Mouse (Mus musculus): ENCODE results near the gene Ghrhr. TPM values are rescaled to one million over a fixed set of nuclear protein-coding genes. Genes with fewer than 3 reads are reported as not detected.
A peak's percentile ranks its signal among the peaks of the same experiment; 100 is the strongest.

Gene Ghrhr
- polyA plus RNA-seq, 1 experiment from 2014 or later: not detected

- no peak overlapping the region for H3K4me3 ChIP-seq (replicated peaks; ENCODE audit: low read depth, low read length)
- no peaks in the 10 kb centered on the region for H3K27me3 ChIP-seq (ENCODE audit: control insufficient read depth, insufficient read depth, low read length)
- 87% methylated on average over 4 of the region's 4 CpGs for WGBS
- H3K27ac ChIP-seq (replicated peaks; ENCODE audit: low read depth, low read length): no peak overlapping the region
- ATAC-seq (ENCODE audit: low FRiP score, low TSS enrichment): no peak
- no peak overlapping the region for H3K4me2 ChIP-seq (ENCODE audit: low read length)
- H3K9ac ChIP-seq (replicated peaks; ENCODE audit: low read length): no peak overlapping the region
- H3K36me3 ChIP-seq (ENCODE audit: control insufficient read depth, insufficient read depth, low read length): no peaks in the 10 kb centered on the region
- H3K9me3 ChIP-seq (ENCODE audit: control insufficient read depth, low read length): no peaks in the 10 kb centered on the region
- H3K4me1 ChIP-seq (ENCODE audit: control insufficient read depth, insufficient read depth, low read length): no peaks in the 10 kb centered on the region
- DNase-seq: no peak
Measured at GRCm38 (mm10) chr6:55381966-55382365, 5.9 kb downstream of the Ghrhr start.

GRCm38 (mm10) chr6:55383897-55384296 is 7.8 kb downstream of the Ghrhr start:
- Histone ChIP-seq H3K4me2 (ENCODE audit: low read length) (no peak overlapping the region), H3K9ac (replicated peaks; ENCODE audit: low read length) (no peak overlapping the region), H3K4me3 (replicated peaks; ENCODE audit: low read depth, low read length) (no peak overlapping the region), H3K27ac (replicated peaks; ENCODE audit: low read depth, low read length) (no peak overlapping the region), H3K27me3 (ENCODE audit: control insufficient read depth, insufficient read depth, low read length) (no peaks in the 10 kb centered on the region), H3K9me3 (ENCODE audit: control insufficient read depth, low read length) (no peaks in the 10 kb centered on the region), H3K4me1 (ENCODE audit: control insufficient read depth, insufficient read depth, low read length) (peaks cover 11% of the 10 kb centered on the region; the same call in 1 of the 2 replicates), H3K36me3 (ENCODE audit: control insufficient read depth, insufficient read depth, low read length) (no peaks in the 10 kb centered on the region)
- DNase-seq (peak; percentile 51), ATAC-seq (ENCODE audit: low FRiP score, low TSS enrichment) (no peak)
- 28% methylated on average over 1 of the region's 1 CpGs for WGBS

GRCm38 (mm10) chr6:55384356-55384951 is 8.4 kb downstream of the Ghrhr start:
- Histone ChIP-seq H3K4me1 (ENCODE audit: control insufficient read depth, insufficient read depth, low read length) (peaks cover 12% of the 10 kb centered on the region; the same call in 1 of the 2 replicates), H3K9ac (replicated peaks; ENCODE audit: low read length) (no peak overlapping the region), H3K4me2 (ENCODE audit: low read length) (no peak overlapping the region), H3K9me3 (ENCODE audit: control insufficient read depth, low read length) (no peaks in the 10 kb centered on the region), H3K27me3 (ENCODE audit: control insufficient read depth, insufficient read depth, low read length) (no peaks in the 10 kb centered on the region), H3K4me3 (replicated peaks; ENCODE audit: low read depth, low read length) (no peak overlapping the region), H3K27ac (replicated peaks; ENCODE audit: low read depth, low read length) (no peak overlapping the region), H3K36me3 (ENCODE audit: control insufficient read depth, insufficient read depth, low read length) (no peaks in the 10 kb centered on the region)
- WGBS: 81% methylated on average over 5 of the region's 5 CpGs
- DNase-seq: no peak
- no peak for ATAC-seq (ENCODE audit: low FRiP score, low TSS enrichment)

GRCm38 (mm10) chr6:55388546-55389169 is 12.6 kb downstream of the Ghrhr start:
- peaks cover 12% of the 10 kb centered on the region; the same call in 1 of the 2 replicates for H3K4me1 ChIP-seq (ENCODE audit: control insufficient read depth, insufficient read depth, low read length)
- no peaks in the 10 kb centered on the region for H3K27me3 ChIP-seq (ENCODE audit: control insufficient read depth, insufficient read depth, low read length)
- H3K9me3 ChIP-seq (ENCODE audit: control insufficient read depth, low read length): no peaks in the 10 kb centered on the region
- no peak overlapping the region for H3K4me2 ChIP-seq (ENCODE audit: low read length)
- DNase-seq: peak; percentile 51
- H3K27ac ChIP-seq (replicated peaks; ENCODE audit: low read depth, low read length): peak overlapping the region; percentile 58; the same call in 1 of the 2 replicates
- ATAC-seq (ENCODE audit: low FRiP score, low TSS enrichment): peak; percentile 35; the same call in 1 of the 2 replicates
- H3K9ac ChIP-seq (replicated peaks; ENCODE audit: low read length): no peak overlapping the region
- 26% methylated on average over 12 of the region's 12 CpGs for WGBS
- H3K4me3 ChIP-seq (replicated peaks; ENCODE audit: low read depth, low read length): no peak overlapping the region
- H3K36me3 ChIP-seq (ENCODE audit: control insufficient read depth, insufficient read depth, low read length): no peaks in the 10 kb centered on the region

GRCm38 (mm10) chr6:55389321-55389720 is 13.2 kb downstream of the Ghrhr start:
- H3K4me3 ChIP-seq (replicated peaks; ENCODE audit: low read depth, low read length): no peak overlapping the region
- peaks cover 12% of the 10 kb centered on the region for H3K4me1 ChIP-seq (ENCODE audit: control insufficient read depth, insufficient read depth, low read length)
- 71% methylated on average over 5 of the region's 5 CpGs for WGBS
- ATAC-seq (ENCODE audit: low FRiP score, low TSS enrichment): no peak
- no peak overlapping the region for H3K9ac ChIP-seq (replicated peaks; ENCODE audit: low read length)
- H3K27me3 ChIP-seq (ENCODE audit: control insufficient read depth, insufficient read depth, low read length): no peaks in the 10 kb centered on the region
- H3K4me2 ChIP-seq (ENCODE audit: low read length): no peak overlapping the region
- DNase-seq: no peak
- no peaks in the 10 kb centered on the region for H3K9me3 ChIP-seq (ENCODE audit: control insufficient read depth, low read length)
- no peaks in the 10 kb centered on the region for H3K36me3 ChIP-seq (ENCODE audit: control insufficient read depth, insufficient read depth, low read length)
- no peak overlapping the region for H3K27ac ChIP-seq (replicated peaks; ENCODE audit: low read depth, low read length)

GRCm38 (mm10) chr6:55391814-55392213 is 15.7 kb downstream of the Ghrhr start:
- Histone ChIP-seq H3K4me3 (replicated peaks; ENCODE audit: low read depth, low read length) (no peak overlapping the region), H3K9ac (replicated peaks; ENCODE audit: low read length) (no peak overlapping the region), H3K36me3 (ENCODE audit: control insufficient read depth, insufficient read depth, low read length) (no peaks in the 10 kb centered on the region), H3K4me1 (ENCODE audit: control insufficient read depth, insufficient read depth, low read length) (peaks cover 21% of the 10 kb centered on the region), H3K4me2 (ENCODE audit: low read length) (no peak overlapping the region), H3K27me3 (ENCODE audit: control insufficient read depth, insufficient read depth, low read length) (no peaks in the 10 kb centered on the region), H3K27ac (replicated peaks; ENCODE audit: low read depth, low read length) (no peak overlapping the region), H3K9me3 (ENCODE audit: control insufficient read depth, low read length) (no peaks in the 10 kb centered on the region)
- ATAC-seq (ENCODE audit: low FRiP score, low TSS enrichment): no peak
- DNase-seq: peak; percentile 70
- WGBS: 42% methylated on average over 4 of the region's 4 CpGs

- H3K9me3 ChIP-seq (ENCODE audit: control insufficient read depth, low read length): no peaks in the 10 kb centered on the region
- no peaks in the 10 kb centered on the region for H3K36me3 ChIP-seq (ENCODE audit: control insufficient read depth, insufficient read depth, low read length)
- WGBS: 13% methylated on average over 4 of the region's 4 CpGs
- ATAC-seq (ENCODE audit: low FRiP score, low TSS enrichment): peak; percentile 58; the same call in 1 of the 2 replicates
- H3K4me3 ChIP-seq (replicated peaks; ENCODE audit: low read depth, low read length): no peak overlapping the region
- no peak overlapping the region for H3K4me2 ChIP-seq (ENCODE audit: low read length)
- peak; percentile 92 for DNase-seq
- H3K9ac ChIP-seq (replicated peaks; ENCODE audit: low read length): no peak overlapping the region
- no peak overlapping the region for H3K27ac ChIP-seq (replicated peaks; ENCODE audit: low read depth, low read length)
- peaks cover 23% of the 10 kb centered on the region for H3K4me1 ChIP-seq (ENCODE audit: control insufficient read depth, insufficient read depth, low read length)
- H3K27me3 ChIP-seq (ENCODE audit: control insufficient read depth, insufficient read depth, low read length): no peaks in the 10 kb centered on the region
Measured at GRCm38 (mm10) chr6:55392453-55392852, 16.4 kb downstream of the Ghrhr start.

- no peaks in the 10 kb centered on the region for H3K36me3 ChIP-seq (ENCODE audit: control insufficient read depth, insufficient read depth, low read length)
- H3K4me2 ChIP-seq (ENCODE audit: low read length): no peak overlapping the region
- 56% methylated on average over 10 of the region's 10 CpGs for WGBS
- no peak overlapping the region for H3K27ac ChIP-seq (replicated peaks; ENCODE audit: low read depth, low read length)
- no peaks in the 10 kb centered on the region for H3K9me3 ChIP-seq (ENCODE audit: control insufficient read depth, low read length)
- peak; percentile 51 for DNase-seq
- no peak overlapping the region for H3K9ac ChIP-seq (replicated peaks; ENCODE audit: low read length)
- H3K4me3 ChIP-seq (replicated peaks; ENCODE audit: low read depth, low read length): no peak overlapping the region
- peaks cover 17% of the 10 kb centered on the region for H3K4me1 ChIP-seq (ENCODE audit: control insufficient read depth, insufficient read depth, low read length)
- H3K27me3 ChIP-seq (ENCODE audit: control insufficient read depth, insufficient read depth, low read length): no peaks in the 10 kb centered on the region
- no peak for ATAC-seq (ENCODE audit: low FRiP score, low TSS enrichment)
Measured at GRCm38 (mm10) chr6:55394854-55395253, 18.8 kb downstream of the Ghrhr start.

- Histone ChIP-seq H3K27ac (replicated peaks; ENCODE audit: low read depth, low read length) (peak overlapping the region; percentile 49; the same call in 1 of the 2 replicates), H3K4me3 (replicated peaks; ENCODE audit: low read depth, low read length) (no peak overlapping the region), H3K36me3 (ENCODE audit: control insufficient read depth, insufficient read depth, low read length) (no peaks in the 10 kb centered on the region), H3K27me3 (ENCODE audit: control insufficient read depth, insufficient read depth, low read length) (no peaks in the 10 kb centered on the region), H3K4me2 (ENCODE audit: low read length) (no peak overlapping the region), H3K9me3 (ENCODE audit: control insufficient read depth, low read length) (no peaks in the 10 kb centered on the region), H3K9ac (replicated peaks; ENCODE audit: low read length) (0 out of 2 replicates have a peak overlapping the region, but pooled peaks have one; percentile 12), H3K4me1 (ENCODE audit: control insufficient read depth, insufficient read depth, low read length) (peaks cover 20% of the 10 kb centered on the region)
- DNase-seq (peak; percentile 62), ATAC-seq (ENCODE audit: low FRiP score, low TSS enrichment) (no peak)
- WGBS: 54% methylated on average over 3 of the region's 3 CpGs
Measured at GRCm38 (mm10) chr6:55396176-55396575, 20.1 kb downstream of the Ghrhr start.

All from midbrain, embryonic 14.5 days (tissue).